Mouse (Mus musculus): ENCODE results near the gene Cdh18.

- TF ChIP-seq CTCF (IDR thresholded peaks at IDR 0.05) (no peak), EP300 (IDR thresholded peaks at IDR 0.05) (no peak)
Observed at GRCm38 (mm10) chr15:22980136-22980535, 431.3 kb downstream of the Cdh18 start.
